Mouse (Mus musculus) E14TG2a.4 (cell line): Measurements from ENCODE around the gene Dynlt1c.
"Not testable (repeated sequence)": the region's sequence is repeated elsewhere in the genome, so short reads cannot be mapped to it uniquely, and the experiment has no call there.

Experiments
- CTCF ChIP-seq: conservative IDR thresholded peaks from 2 replicates; pipeline ENCODE4 v1.5.1; 2014; ENCODE audit warnings: low read length
- NANOG ChIP-seq: IDR thresholded peaks from 2 replicates; pipeline ENCODE4 v1.6.1; 2014; ENCODE audit warnings: borderline replicate concordance, low read length, mixed read lengths

- TF ChIP-seq CTCF, NANOG: not testable (repeated sequence)
Observed at GRCm38 (mm10) chr17:6592109-6592508, 9.4 kb upstream of the Dynlt1c start.
